Mouse (Mus musculus): ENCODE data around the gene Sirpb1b. TPM values are rescaled to one million over a fixed set of nuclear protein-coding genes. Genes with fewer than 3 reads are reported as not detected.
"Not testable (repeated sequence)": the region's sequence is repeated elsewhere in the genome, so short reads cannot be mapped to it uniquely, and the experiment has no call there.

The Sirpb1b gene
- not detected in 2 replicates for total RNA-seq (2014; fragmentation: Nextera tagmentation)
- total RNA-seq (2017), result 0.05 TPM in 1 of 2 replicates, not detected in the other
- polyA plus RNA-seq (2012), result not detected in 2 replicates

DNA sequence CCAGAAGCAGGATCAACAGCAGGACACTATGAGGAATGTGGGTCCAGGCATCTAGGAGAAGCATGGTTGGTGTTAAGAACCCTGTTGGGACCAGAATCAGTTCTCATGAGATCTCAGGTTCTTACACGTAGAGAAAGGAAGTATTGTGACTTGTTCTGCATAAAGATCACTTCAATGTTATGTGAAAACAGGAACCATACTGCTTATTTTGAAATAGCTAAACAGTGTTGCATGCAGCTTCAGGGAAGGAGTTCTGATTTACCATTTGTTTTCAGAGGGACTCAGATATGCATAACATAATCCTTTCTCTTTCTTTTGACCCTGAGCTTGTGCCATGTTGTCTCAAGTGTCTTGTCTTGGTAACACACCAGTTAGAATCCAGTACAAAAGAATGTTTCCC lies at the start of gene Sirpb1b:
Gene Sirpb1b (minus strand): TSS at position 179 of the 400 bp plus-strand sequence.
- not testable (repeated sequence) for H3K36me3 ChIP-seq (replicated peaks); H3K4me3 ChIP-seq (ENCODE audit: low read depth, low read length); DNase-seq (ENCODE audit: low spot score); H3K4me1 ChIP-seq (ENCODE audit: insufficient read depth, low read depth, low read length); ATAC-seq (ENCODE audit: extremely low read depth, insufficient number of reproducible peaks, low FRiP score, poor library complexity, severe bottlenecking); H3K27me3 ChIP-seq (ENCODE audit: insufficient read depth, low read length); H3K9me3 ChIP-seq (replicated peaks)

DNA sequence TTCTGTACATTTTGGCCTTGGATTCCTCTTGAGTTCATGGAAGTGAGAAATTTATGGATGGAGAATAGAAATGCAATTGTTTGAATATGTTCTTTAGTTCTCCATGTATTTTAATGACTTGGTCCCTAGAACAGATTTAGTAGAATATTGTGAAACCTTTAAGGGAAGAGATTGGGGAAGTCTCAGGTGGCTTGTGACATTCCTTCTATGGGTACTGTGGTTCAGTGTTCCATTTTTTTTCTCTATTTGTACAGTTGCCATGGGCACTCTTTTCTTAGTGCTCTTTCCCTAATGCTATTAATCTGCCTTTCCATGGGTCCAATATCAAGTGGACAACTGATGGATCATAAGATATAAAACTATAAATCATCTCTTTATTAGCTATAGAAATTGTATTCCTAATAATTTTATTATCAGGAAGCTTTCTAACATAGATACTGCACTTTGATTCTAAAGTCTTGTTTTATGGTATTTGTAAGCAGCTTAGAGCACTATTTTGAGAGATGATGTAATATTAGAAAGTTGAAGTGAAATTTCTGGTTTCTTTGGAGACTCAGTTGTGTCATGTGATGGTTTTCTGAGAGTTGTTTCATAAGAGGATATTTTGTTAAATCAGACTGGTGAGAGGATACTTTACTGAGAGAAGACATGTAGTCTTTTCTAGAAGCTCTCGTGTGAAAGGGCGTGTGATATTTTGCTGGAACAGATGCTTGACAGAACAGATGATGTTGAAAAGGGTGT lies 15.7 kb upstream of the Sirpb1b start:
- not testable (repeated sequence) for DNase-seq (ENCODE audit: low spot score); H3K9me3 ChIP-seq (replicated peaks); H3K36me3 ChIP-seq (replicated peaks); H3K27me3 ChIP-seq (ENCODE audit: insufficient read depth, low read length); H3K4me1 ChIP-seq (ENCODE audit: insufficient read depth, low read depth, low read length); ATAC-seq (ENCODE audit: extremely low read depth, insufficient number of reproducible peaks, low FRiP score, poor library complexity, severe bottlenecking); H3K4me3 ChIP-seq (ENCODE audit: low read depth, low read length)

DNA sequence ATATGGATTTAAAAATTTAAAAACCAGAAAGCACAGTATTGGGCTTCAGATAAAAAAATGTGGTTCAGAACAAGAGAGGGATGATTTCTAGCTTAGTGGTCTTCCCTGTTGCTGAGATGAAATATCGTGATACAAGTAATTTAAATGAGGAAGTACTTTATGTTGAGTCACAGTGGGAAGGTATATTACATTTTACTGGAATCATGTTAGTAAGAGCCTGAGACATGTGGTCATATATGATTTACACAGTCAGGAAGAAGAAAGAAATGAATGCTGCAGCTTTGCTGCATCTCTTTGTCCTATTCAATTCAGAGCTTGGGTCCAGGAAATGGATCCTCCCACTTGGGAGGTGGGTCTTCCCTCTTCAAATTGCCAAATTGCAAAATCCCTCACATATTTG lies 11.8 kb upstream of the Sirpb1b start:
- ATAC-seq (ENCODE audit: extremely low read depth, insufficient number of reproducible peaks, low FRiP score, poor library complexity, severe bottlenecking); H3K4me1 ChIP-seq (ENCODE audit: insufficient read depth, low read depth, low read length); H3K36me3 ChIP-seq (replicated peaks); DNase-seq (ENCODE audit: low spot score); H3K4me3 ChIP-seq (ENCODE audit: low read depth, low read length); H3K9me3 ChIP-seq (replicated peaks); H3K27me3 ChIP-seq (ENCODE audit: insufficient read depth, low read length): not testable (repeated sequence)

DNA sequence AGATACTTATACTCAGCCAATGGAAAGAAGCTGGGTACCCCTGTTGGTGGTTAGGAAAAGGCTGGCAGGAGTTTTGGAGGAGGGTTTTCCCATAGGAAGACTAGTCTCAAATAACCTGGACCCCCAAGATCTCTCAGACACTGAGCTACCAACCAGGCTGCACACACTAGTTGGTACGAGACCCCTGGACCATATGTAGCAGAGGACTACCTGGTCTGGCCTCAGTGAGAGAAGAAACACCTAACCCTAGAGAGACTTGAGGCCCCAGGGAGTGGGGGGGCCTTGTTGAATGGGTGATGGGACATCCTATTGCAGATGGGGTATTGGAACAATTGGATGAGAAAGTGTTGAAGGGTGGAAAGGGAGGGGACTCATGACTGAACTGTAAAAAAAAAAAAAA lies 8.6 kb upstream of the Sirpb1b start:
- DNase-seq (ENCODE audit: low spot score) (no peak), ATAC-seq (ENCODE audit: extremely low read depth, insufficient number of reproducible peaks, low FRiP score, poor library complexity, severe bottlenecking) (no peak)
- Histone ChIP-seq H3K36me3 (replicated peaks) (no peaks in the 10 kb centered on the region), H3K4me3 (ENCODE audit: low read depth, low read length) (no peak overlapping the region), H3K9me3 (replicated peaks) (no peaks in the 10 kb centered on the region), H3K4me1 (ENCODE audit: insufficient read depth, low read depth, low read length) (no peaks in the 10 kb centered on the region), H3K27me3 (ENCODE audit: insufficient read depth, low read length) (no peaks in the 10 kb centered on the region)
- TF ChIP-seq POLR2AphosphoS5 (IDR thresholded peaks at IDR 0.05; ENCODE audit: insufficient replicate concordance, low read depth, low read length) (no peak), GATA2 (IDR thresholded peaks at IDR 0.05; ENCODE audit: borderline replicate concordance, low read depth, low read length) (no peak), TAL1 (conservative IDR thresholded peaks at IDR 0.05; ENCODE audit: low read depth, low read length) (no peak), GATA1 (IDR thresholded peaks at IDR 0.05; ENCODE audit: borderline replicate concordance, low read length) (no peak), CTCF (IDR thresholded peaks at IDR 0.05; ENCODE audit: low read depth, low read length) (no peak)

DNA sequence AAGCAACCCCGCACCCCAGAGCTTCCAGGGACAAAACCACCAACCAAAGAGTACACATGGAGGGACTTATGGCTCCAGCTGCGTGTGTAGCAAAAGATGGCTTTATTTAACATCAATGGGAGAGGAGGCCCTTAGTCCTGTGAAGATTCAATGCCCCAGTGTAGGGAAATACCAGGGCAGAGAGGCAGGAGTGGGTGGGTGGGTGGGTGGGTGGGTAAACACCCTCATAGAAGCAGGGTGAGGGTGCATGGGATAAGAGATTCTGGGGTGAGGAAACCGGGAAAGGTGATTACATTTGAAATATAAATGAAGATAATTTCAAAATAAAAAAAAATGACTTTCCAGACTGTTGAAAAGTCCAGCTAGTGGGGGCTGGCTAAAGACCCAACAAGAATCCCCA lies 8.1 kb upstream of the Sirpb1b start:
- ATAC-seq (ENCODE audit: extremely low read depth, insufficient number of reproducible peaks, low FRiP score, poor library complexity, severe bottlenecking); H3K36me3 ChIP-seq (replicated peaks); H3K4me1 ChIP-seq (ENCODE audit: insufficient read depth, low read depth, low read length); H3K9me3 ChIP-seq (replicated peaks); DNase-seq (ENCODE audit: low spot score); H3K27me3 ChIP-seq (ENCODE audit: insufficient read depth, low read length); H3K4me3 ChIP-seq (ENCODE audit: low read depth, low read length): not testable (repeated sequence)

DNA sequence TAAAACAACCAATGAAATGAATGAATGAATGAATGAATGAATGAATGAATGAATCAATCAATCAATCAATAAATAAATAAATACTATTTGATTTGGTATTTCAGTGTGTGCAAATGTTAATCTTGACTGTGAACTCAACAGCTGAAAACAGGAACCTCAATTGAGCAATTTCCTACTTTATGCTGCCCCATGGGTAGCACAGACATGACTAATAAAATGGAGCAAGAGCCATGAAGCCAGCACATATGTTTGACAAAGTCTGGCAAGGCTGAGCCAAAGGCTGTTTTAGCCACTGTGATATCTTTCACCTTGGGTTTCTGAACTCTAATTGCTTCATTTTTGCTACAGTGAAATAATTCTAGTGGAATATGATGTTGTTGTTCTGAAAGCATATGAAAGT lies 1.6 kb upstream of the Sirpb1b start:
- not testable (repeated sequence) for H3K36me3 ChIP-seq (replicated peaks); H3K9me3 ChIP-seq (replicated peaks); H3K4me1 ChIP-seq (ENCODE audit: insufficient read depth, low read depth, low read length); H3K4me3 ChIP-seq (ENCODE audit: low read depth, low read length); ATAC-seq (ENCODE audit: extremely low read depth, insufficient number of reproducible peaks, low FRiP score, poor library complexity, severe bottlenecking); DNase-seq (ENCODE audit: low spot score); H3K27me3 ChIP-seq (ENCODE audit: insufficient read depth, low read length)

DNA sequence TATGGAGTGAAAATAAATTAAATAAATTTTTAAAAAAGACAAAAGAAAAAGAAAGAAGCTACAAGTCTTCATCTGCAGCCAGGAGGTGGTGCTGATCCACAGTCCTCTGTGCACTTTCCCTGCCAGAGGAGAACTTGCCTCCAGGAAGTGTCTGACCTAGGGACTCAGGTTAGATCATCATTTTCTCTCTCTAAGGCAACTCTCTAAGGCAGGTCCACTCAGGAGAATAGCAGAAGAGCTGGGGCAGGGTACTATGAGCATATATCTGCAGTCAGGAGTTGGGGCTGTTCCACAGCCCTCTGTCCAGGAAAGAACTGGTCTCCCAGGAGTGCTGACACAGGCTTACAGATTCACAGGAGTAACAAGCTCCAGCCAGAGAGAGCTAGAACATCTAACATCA lies 46.3 kb downstream of the Sirpb1b start:
- TF ChIP-seq GATA2 (IDR thresholded peaks at IDR 0.05; ENCODE audit: borderline replicate concordance, low read depth, low read length) (no peak), TAL1 (conservative IDR thresholded peaks at IDR 0.05; ENCODE audit: low read depth, low read length) (no peak), POLR2AphosphoS5 (IDR thresholded peaks at IDR 0.05; ENCODE audit: insufficient replicate concordance, low read depth, low read length) (no peak), GATA1 (IDR thresholded peaks at IDR 0.05; ENCODE audit: borderline replicate concordance, low read length) (no peak), CTCF (IDR thresholded peaks at IDR 0.05; ENCODE audit: low read depth, low read length) (no peak)
- Histone ChIP-seq H3K36me3 (replicated peaks) (no peaks in the 10 kb centered on the region), H3K27me3 (ENCODE audit: insufficient read depth, low read length) (no peaks in the 10 kb centered on the region), H3K9me3 (replicated peaks) (no peaks in the 10 kb centered on the region), H3K4me3 (ENCODE audit: low read depth, low read length) (no peak overlapping the region), H3K4me1 (ENCODE audit: insufficient read depth, low read depth, low read length) (no peaks in the 10 kb centered on the region)
- no peak for DNase-seq (ENCODE audit: low spot score)
- ATAC-seq (ENCODE audit: extremely low read depth, insufficient number of reproducible peaks, low FRiP score, poor library complexity, severe bottlenecking), result no peak

DNA sequence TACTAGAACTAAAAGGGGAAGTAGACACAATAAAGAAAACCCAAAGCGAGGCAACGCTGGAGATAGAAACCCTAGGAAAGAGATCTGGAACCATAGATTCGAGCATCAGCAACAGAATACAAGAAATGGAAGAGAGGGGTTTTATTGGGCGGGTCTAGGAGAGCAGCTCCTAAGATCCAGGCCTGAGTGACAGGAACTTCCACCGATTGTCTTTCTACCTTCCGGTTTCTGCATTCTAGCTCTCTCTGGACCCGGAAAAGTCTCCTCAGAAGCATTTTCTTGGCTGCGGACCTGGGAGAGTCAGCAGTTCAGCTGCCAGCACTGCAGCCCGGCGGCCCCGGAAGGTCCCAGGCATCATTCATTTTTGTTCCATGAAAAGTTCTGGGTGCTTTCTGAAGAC lies 61.3 kb downstream of the Sirpb1b start:
- not testable (repeated sequence) for H3K27me3 ChIP-seq (ENCODE audit: insufficient read depth, low read length); H3K9me3 ChIP-seq (replicated peaks); DNase-seq (ENCODE audit: low spot score); H3K36me3 ChIP-seq (replicated peaks); H3K4me3 ChIP-seq (ENCODE audit: low read depth, low read length); H3K4me1 ChIP-seq (ENCODE audit: insufficient read depth, low read depth, low read length)
- peak; percentile 28; the same call in 1 of the 2 replicates for ATAC-seq (ENCODE audit: extremely low read depth, insufficient number of reproducible peaks, low FRiP score, poor library complexity, severe bottlenecking)

DNA sequence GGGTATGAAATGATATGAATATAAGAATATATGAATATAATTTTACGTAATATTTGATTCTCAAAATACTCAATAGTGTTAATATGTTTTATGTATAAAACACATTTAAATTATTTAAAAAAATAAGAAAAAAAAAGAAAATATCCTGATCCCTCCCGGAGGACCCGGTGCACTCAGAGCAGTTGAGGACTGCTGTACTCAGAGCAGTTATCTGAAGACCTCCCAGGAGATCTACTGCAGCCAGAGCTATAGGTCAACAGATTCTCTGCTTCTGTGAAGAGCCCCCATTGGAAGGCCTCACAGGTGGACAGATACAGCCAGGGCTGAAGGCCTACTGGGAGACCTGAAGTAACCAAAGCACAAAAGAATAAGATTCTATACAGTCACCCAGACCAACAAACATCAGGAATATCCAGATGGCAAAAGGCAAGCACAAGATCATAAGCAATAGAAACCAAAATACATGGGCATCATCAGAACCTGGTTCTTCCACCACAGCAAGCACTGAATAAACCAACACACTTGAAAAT lies 67.0 kb downstream of the Sirpb1b start:
- not testable (repeated sequence) for H3K4me3 ChIP-seq (ENCODE audit: low read depth, low read length); H3K4me1 ChIP-seq (ENCODE audit: insufficient read depth, low read depth, low read length); H3K27me3 ChIP-seq (ENCODE audit: insufficient read depth, low read length); DNase-seq (ENCODE audit: low spot score); H3K36me3 ChIP-seq (replicated peaks); ATAC-seq (ENCODE audit: extremely low read depth, insufficient number of reproducible peaks, low FRiP score, poor library complexity, severe bottlenecking); H3K9me3 ChIP-seq (replicated peaks)

DNA sequence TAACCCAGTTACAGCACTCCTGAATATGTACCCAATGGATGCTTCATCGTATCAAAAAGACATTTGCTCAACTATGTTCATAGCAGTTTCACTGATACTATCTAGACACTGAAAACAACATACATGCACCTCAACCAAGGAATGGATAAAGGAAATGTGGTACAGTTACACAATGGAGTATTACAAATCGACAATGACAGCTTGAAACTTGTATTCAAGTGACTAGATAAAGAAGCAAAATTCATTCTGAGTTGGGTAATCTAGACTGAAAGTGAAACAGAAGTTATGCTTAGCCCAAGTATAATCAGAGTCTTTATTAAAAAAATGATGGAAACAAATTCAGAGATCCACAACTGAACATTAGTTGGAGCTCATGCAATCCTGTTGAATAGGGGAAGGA lies 100.0 kb downstream of the Sirpb1b start:
- H3K4me3 ChIP-seq (ENCODE audit: low read depth, low read length); DNase-seq (ENCODE audit: low spot score); H3K36me3 ChIP-seq (replicated peaks); H3K27me3 ChIP-seq (ENCODE audit: insufficient read depth, low read length); H3K9me3 ChIP-seq (replicated peaks); ATAC-seq (ENCODE audit: extremely low read depth, insufficient number of reproducible peaks, low FRiP score, poor library complexity, severe bottlenecking); H3K4me1 ChIP-seq (ENCODE audit: insufficient read depth, low read depth, low read length): not testable (repeated sequence)

DNA sequence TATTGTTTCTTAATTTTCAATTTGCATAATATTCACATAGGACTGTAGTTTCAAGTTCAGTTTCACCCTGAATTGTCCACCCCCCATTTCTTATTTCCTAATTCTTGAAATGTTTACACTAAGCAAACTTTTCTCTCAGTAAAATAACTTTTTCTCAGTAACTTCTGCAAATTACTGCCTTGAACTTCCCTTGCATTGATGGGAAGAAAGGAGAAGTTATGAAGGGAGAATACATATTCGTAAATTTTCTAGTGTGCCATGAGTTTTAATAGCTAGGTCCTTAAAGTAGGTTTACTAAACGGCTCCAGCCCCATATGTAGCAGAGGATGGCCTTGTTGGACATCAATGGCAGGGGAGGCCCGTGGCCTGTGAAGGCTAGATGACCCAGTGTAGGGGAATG lies 104.7 kb downstream of the Sirpb1b start:
- H3K27me3 ChIP-seq (ENCODE audit: insufficient read depth, low read length); H3K4me3 ChIP-seq (ENCODE audit: low read depth, low read length); DNase-seq (ENCODE audit: low spot score); ATAC-seq (ENCODE audit: extremely low read depth, insufficient number of reproducible peaks, low FRiP score, poor library complexity, severe bottlenecking); H3K4me1 ChIP-seq (ENCODE audit: insufficient read depth, low read depth, low read length); H3K36me3 ChIP-seq (replicated peaks); H3K9me3 ChIP-seq (replicated peaks): not testable (repeated sequence)
